Mouse (Mus musculus): ENCODE data around the gene Gm28778. TPM values are rescaled to one million over a fixed set of nuclear protein-coding genes. Genes with fewer than 3 reads are reported as not detected.
"Not testable (repeated sequence)": the region's sequence is repeated elsewhere in the genome, so short reads cannot be mapped to it uniquely, and the experiment has no call there.

Gm28778 gene
- polyA plus RNA-seq (2012; rRNA removed), result 14.6 and 23.0 TPM in 2 replicates

- TF ChIP-seq POLR2A (IDR thresholded peaks at IDR 0.05; ENCODE audit: low read depth, low read length) (peak; percentile 76), CTCF (IDR thresholded peaks at IDR 0.05; ENCODE audit: extremely low read depth, insufficient read depth, insufficient read length, insufficient replicate concordance) (peak; percentile 18; the same call in 1 of the 2 replicates)
- Histone ChIP-seq H3K4me1 (ENCODE audit: control insufficient read depth, insufficient read depth, insufficient read length) (peaks cover 4% of the 10 kb centered on the region; the same call in 1 of the 2 replicates), H3K4me3 (ENCODE audit: extremely low read depth, insufficient read depth, insufficient read length) (peak within 1 kb of the TSS; percentile 99), H3K36me3 (ENCODE audit: control insufficient read depth, insufficient read depth, low read length) (peaks cover 6% of the 10 kb centered on the region), H3K27me3 (ENCODE audit: control insufficient read depth, insufficient read depth, low read length) (no peaks in the 10 kb centered on the region), H3K27ac (ENCODE audit: insufficient read depth, low read length) (peak within 1 kb of the TSS; percentile 83)
- WGBS, result 1% methylated on average over 66 of the region's 66 CpGs
- DNase-seq (ENCODE audit: low read depth in 1 of 2, low spot score in 2 of 2), result peak; percentile 82 to 93
Observed at GRCm38 (mm10) chr1:53296581-53297383, at the start of gene Gm28778, which contains the start of the genes Pms1 and Ormdl1. Gm28778 (plus strand) TSS chr1:53297111. Pms1 (minus strand) TSS chr1:53297018. Ormdl1 (plus strand) TSS chr1:53297095.

DNA sequence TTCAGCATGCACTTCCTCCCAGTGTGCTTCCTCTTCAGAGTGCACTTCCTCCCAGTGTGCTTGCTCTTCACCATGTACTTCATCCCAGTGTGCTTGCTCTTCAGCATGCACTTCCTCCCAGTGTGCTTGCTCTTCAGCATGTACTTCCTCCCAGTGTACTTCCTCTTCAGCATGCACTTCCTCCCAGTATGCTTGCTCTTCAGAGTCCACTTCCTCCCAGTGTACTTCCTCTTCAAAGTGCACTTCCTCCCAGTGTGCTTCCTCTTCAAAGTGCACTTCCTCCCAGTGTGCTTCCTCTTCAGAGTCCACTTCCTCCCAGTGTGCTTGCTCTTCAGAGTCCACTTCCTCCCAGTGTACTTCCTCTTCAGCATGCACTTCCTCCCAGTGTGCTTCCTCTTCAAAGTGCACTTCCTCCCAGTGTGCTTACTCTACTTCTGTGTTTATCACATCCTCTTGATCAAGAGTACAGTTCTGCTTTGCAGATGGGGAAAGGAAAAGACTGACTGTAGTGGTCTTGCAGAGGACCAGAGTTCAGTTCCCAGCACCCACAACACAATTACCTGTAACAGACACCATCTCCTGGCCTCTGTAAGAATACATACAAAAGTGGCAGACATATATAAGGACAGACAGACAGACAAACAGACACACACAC lies 31.8 kb upstream of the Gm28778 start:
- H3K4me1 ChIP-seq (ENCODE audit: control insufficient read depth, insufficient read depth, insufficient read length); H3K36me3 ChIP-seq (ENCODE audit: control insufficient read depth, insufficient read depth, low read length); H3K4me3 ChIP-seq (ENCODE audit: extremely low read depth, insufficient read depth, insufficient read length); H3K27me3 ChIP-seq (ENCODE audit: control insufficient read depth, insufficient read depth, low read length): not testable (repeated sequence)
- H3K27ac ChIP-seq (ENCODE audit: insufficient read depth, low read length), result peak overlapping the region; percentile 34; the same call in 1 of the 2 replicates
- DNase-seq (ENCODE audit: low read depth in 1 of 2, low spot score in 2 of 2), result peak in 1 of 2 experiments; percentile 11

DNA sequence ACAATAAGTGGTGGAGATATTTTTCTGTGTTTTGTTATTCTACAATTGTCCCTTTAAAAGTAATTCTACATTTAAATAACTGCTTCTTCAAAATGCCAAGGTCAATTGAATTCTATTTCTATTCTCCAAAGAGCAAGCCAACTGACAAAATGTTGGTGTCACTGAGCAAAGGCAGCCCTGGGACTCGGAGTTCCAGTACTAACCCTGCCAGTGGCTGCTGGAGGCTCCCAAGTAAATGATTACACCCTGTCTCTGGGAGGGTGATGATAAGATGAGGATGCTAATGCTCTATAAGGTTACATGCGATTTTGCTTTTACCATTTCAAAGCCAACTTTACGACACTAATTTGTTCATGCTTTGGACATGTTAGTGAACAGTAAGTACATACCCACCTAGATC lies 27.0 kb upstream of the Gm28778 start:
- Histone ChIP-seq H3K27me3 (ENCODE audit: control insufficient read depth, insufficient read depth, low read length) (no peaks in the 10 kb centered on the region), H3K36me3 (ENCODE audit: control insufficient read depth, insufficient read depth, low read length) (no peaks in the 10 kb centered on the region), H3K4me1 (ENCODE audit: control insufficient read depth, insufficient read depth, insufficient read length) (no peaks in the 10 kb centered on the region), H3K4me3 (ENCODE audit: extremely low read depth, insufficient read depth, insufficient read length) (no peak overlapping the region), H3K27ac (ENCODE audit: insufficient read depth, low read length) (no peak overlapping the region)
- 91% methylated on average over 3 of the region's 3 CpGs for WGBS
- no peak for TF ChIP-seq POLR2A (IDR thresholded peaks at IDR 0.05; ENCODE audit: low read depth, low read length)
- no peak for TF ChIP-seq CTCF (IDR thresholded peaks at IDR 0.05; ENCODE audit: extremely low read depth, insufficient read depth, insufficient read length, insufficient replicate concordance)
- no peak for DNase-seq (ENCODE audit: low read depth in 1 of 2, low spot score in 2 of 2)

DNA sequence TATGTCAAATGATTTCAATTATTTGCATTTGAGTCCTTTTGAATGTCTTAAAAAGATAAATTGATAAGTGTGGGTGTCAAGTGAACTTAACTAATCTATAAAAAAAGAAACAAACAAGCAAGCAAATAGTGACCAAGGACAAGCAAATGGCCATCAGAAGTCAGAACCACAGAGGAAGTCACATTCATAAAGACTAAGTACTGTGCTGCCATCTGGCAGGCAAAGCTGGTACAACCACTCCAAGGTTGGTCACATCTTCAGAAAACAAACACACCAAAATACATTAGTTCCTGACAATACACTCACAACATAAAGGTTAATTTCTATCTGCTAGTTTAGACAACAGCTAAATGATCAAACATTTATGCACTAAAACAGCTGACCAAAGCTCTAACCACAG lies 24.3 kb upstream of the Gm28778 start:
- H3K4me1 ChIP-seq (ENCODE audit: control insufficient read depth, insufficient read depth, insufficient read length), result no peaks in the 10 kb centered on the region
- H3K27me3 ChIP-seq (ENCODE audit: control insufficient read depth, insufficient read depth, low read length), result no peaks in the 10 kb centered on the region
- H3K27ac ChIP-seq (ENCODE audit: insufficient read depth, low read length), result no peak overlapping the region
- TF ChIP-seq CTCF (IDR thresholded peaks at IDR 0.05; ENCODE audit: extremely low read depth, insufficient read depth, insufficient read length, insufficient replicate concordance), result no peak
- TF ChIP-seq POLR2A (IDR thresholded peaks at IDR 0.05; ENCODE audit: low read depth, low read length), result no peak
- no peak overlapping the region for H3K4me3 ChIP-seq (ENCODE audit: extremely low read depth, insufficient read depth, insufficient read length)
- no peak for DNase-seq (ENCODE audit: low read depth in 1 of 2, low spot score in 2 of 2)
- H3K36me3 ChIP-seq (ENCODE audit: control insufficient read depth, insufficient read depth, low read length), result no peaks in the 10 kb centered on the region

DNA sequence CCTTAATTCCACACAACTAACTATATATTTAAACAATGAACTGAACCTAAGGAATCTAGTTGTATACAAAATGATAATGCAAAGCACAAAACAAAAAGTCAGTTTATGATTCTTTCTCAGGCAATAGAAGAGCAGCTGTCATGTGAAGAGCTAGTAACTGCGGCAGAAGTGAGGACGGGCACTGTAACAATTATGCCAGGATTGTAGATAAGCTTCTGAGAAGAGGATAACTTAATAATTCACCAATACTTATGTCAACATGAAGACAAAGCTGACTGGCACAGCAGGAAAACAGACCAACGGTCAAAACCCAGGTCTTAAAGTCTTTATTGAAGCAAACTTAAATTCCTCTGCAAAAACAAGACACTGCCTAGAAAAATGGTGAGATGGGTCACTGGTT lies 5.7 kb upstream of the Gm28778 start:
- H3K4me1 ChIP-seq (ENCODE audit: control insufficient read depth, insufficient read depth, insufficient read length), result no peaks in the 10 kb centered on the region
- 90% methylated on average over 3 of the region's 3 CpGs for WGBS
- DNase-seq (ENCODE audit: low read depth in 1 of 2, low spot score in 2 of 2), result no peak
- peaks cover 1% of the 10 kb centered on the region; the same call in 1 of the 2 replicates for H3K36me3 ChIP-seq (ENCODE audit: control insufficient read depth, insufficient read depth, low read length)
- H3K27ac ChIP-seq (ENCODE audit: insufficient read depth, low read length), result no peak overlapping the region
- TF ChIP-seq POLR2A (IDR thresholded peaks at IDR 0.05; ENCODE audit: low read depth, low read length), result no peak
- TF ChIP-seq CTCF (IDR thresholded peaks at IDR 0.05; ENCODE audit: extremely low read depth, insufficient read depth, insufficient read length, insufficient replicate concordance), result no peak
- no peaks in the 10 kb centered on the region for H3K27me3 ChIP-seq (ENCODE audit: control insufficient read depth, insufficient read depth, low read length)
- no peak overlapping the region for H3K4me3 ChIP-seq (ENCODE audit: extremely low read depth, insufficient read depth, insufficient read length)

- no peaks in the 10 kb centered on the region for H3K27me3 ChIP-seq (ENCODE audit: control insufficient read depth, insufficient read depth, low read length)
- H3K4me1 ChIP-seq (ENCODE audit: control insufficient read depth, insufficient read depth, insufficient read length), result peaks cover 4% of the 10 kb centered on the region; the same call in 1 of the 2 replicates
- no peak overlapping the region for H3K4me3 ChIP-seq (ENCODE audit: extremely low read depth, insufficient read depth, insufficient read length)
- H3K36me3 ChIP-seq (ENCODE audit: control insufficient read depth, insufficient read depth, low read length), result peaks cover 5% of the 10 kb centered on the region
- 85% methylated on average over 4 of the region's 4 CpGs for WGBS
- TF ChIP-seq CTCF (IDR thresholded peaks at IDR 0.05; ENCODE audit: extremely low read depth, insufficient read depth, insufficient read length, insufficient replicate concordance) (no peak), POLR2A (IDR thresholded peaks at IDR 0.05; ENCODE audit: low read depth, low read length) (no peak)
- DNase-seq (ENCODE audit: low read depth in 1 of 2, low spot score in 2 of 2), result no peak
- no peak overlapping the region for H3K27ac ChIP-seq (ENCODE audit: insufficient read depth, low read length)
Observed at GRCm38 (mm10) chr1:53300506-53300905, 3.6 kb downstream of the Gm28778 start.
